Mouse (Mus musculus) forebrain, embryonic 16.5 days (tissue): Measurements from ENCODE around the gene Mypop. TPM values are rescaled to one million over a fixed set of nuclear protein-coding genes. Genes with fewer than 3 reads are reported as not detected.

Experiments
- ATAC-seq: fragments of 200-750 bp; cut with Nextera tagmentation; 2 replicates; pipeline ENCODE4 v1.8.0; 2017; ENCODE audit warnings: mild to moderate bottlenecking, moderate library complexity
- H3K27ac ChIP-seq: fragments of 300-500 bp; sonication (generic); 2 replicates; pipeline ENCODE4 v1.5.1; 2014; ENCODE audit warnings: low read length, control low read depth
- H3K27me3 ChIP-seq: fragments of 300-500 bp; sonication (generic); replicated peaks from 2 replicates; pipeline ENCODE4 v1.6.1; 2014; ENCODE audit warnings: low read length; ENCODE audit not compliant: control insufficient read depth, insufficient read depth
- H3K36me3 ChIP-seq: fragments of 300-500 bp; sonication (generic); 2 replicates; pipeline ENCODE4 v1.6.1; 2014; ENCODE audit not compliant: control insufficient read depth, insufficient read depth
- H3K4me1 ChIP-seq: fragments of 300-500 bp; sonication (generic); replicated peaks from 2 replicates; pipeline ENCODE4 v1.6.1; 2014; ENCODE audit warnings: low read length; ENCODE audit not compliant: control insufficient read depth, insufficient read depth
- H3K4me2 ChIP-seq: fragments of 300-500 bp; sonication (generic); 2 replicates; pipeline ENCODE4 v1.6.1; 2014; ENCODE audit warnings: mild to moderate bottlenecking, low read length, control low read depth
- H3K4me3 ChIP-seq: fragments of 300-500 bp; sonication (generic); replicated peaks from 2 replicates; pipeline ENCODE4 v1.5.1; 2014; ENCODE audit warnings: mild to moderate bottlenecking, low read length, control low read depth
- H3K9ac ChIP-seq: fragments of 300-500 bp; sonication (generic); replicated peaks from 2 replicates; pipeline ENCODE4 v1.6.1; 2014; ENCODE audit warnings: low read depth, low read length, control low read depth
- H3K9me3 ChIP-seq: fragments of 300-500 bp; sonication (generic); 2 replicates; pipeline ENCODE4 v1.6.1; 2016; ENCODE audit warnings: low read length; ENCODE audit not compliant: control insufficient read depth
- WGBS: fragments of 180-500 bp; shearing (Covaris S2); extraction: QIAGEN DNeasy Blood & Tissue Kit; methylation state at CpG from one replicate; pipeline ENCODE4 v1.1.7; 2014; 5-methylcytosine and 5-hydroxymethylcytosine counted together
- polyA plus RNA-seq: library from polyadenylated mRNA; unstranded; fragments of >200 nt; fragmentation: Nextera tagmentation; extraction: Ambion mirVana; gene quantifications from 2 replicates; pipeline ENCODE4 v1.2.1, GENCODE M21; 2015

Mypop gene
- 3.1 and 3.6 TPM in 2 replicates for polyA plus RNA-seq

DNA sequence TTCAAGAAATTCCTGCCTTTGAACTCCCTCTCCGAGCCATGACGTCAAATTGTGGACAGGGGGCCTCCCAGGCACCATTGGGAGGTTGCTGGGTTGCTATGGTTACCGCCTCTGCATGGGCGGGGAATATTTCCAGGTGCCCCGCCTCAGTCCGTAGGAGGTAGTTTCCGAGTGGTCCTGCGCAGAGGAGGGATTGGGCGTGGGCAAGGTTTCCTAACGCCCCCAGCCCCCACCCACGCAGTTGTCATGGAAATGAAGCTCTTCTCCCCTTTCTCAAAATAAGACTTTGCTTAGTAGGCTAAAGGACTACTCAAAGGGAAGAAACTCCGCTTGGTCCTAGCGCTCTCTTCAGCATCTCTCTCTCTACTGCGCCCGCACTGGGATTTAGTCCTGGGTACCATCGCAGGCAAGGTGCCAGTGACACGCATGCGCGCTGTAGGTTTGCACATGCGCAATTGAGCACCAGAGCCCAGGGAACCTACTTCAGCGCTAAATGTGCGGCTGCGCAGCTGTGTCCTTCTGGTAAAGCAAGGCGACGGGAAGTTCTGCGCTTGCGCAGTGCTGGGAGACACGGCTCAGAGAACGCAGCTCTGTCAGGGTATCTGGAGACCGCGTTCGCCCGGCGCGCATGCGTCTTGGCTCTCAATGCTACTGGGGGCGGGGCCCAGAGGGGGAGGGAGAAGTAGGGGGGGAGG, at the start of gene Mypop:
Gene Mypop, plus strand, starts transcription at position 645 of the 695 bp plus-strand sequence.
- Histone ChIP-seq H3K4me1 (peaks cover 35% of the 10 kb centered on the region), H3K27me3 (peaks cover 2% of the 10 kb centered on the region; the same call in 1 of the 2 replicates), H3K36me3 (no peaks in the 10 kb centered on the region), H3K9ac (peak within 1 kb of the TSS; percentile 70), H3K27ac (peak within 1 kb of the TSS; percentile 98), H3K9me3 (no peaks in the 10 kb centered on the region), H3K4me3 (peak within 1 kb of the TSS; percentile 67), H3K4me2 (peak within 1 kb of the TSS; percentile 93)
- ATAC-seq, result peak; percentile 94
- WGBS, result under 1% methylated on average over 36 of the region's 37 CpGs

DNA sequence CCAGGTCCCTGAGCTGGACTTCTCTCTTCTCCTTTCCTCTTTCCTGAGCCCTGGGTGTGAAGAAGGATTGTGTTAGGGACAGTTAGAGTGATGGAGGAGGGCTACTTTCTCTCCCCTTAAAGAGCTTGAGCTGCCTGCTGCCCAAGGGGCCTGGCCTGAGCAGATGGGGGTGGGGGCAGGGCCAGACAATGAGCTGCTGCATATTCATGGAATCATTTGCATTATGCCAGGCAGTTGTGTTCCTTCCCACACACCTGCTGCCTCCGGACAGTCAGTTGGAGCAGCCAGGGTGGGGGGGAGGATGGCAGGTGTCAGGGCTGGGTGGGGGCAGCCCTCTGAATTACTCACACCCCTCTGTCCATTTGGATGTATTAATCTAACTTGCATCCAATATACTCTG, 48.7 kb upstream of the Mypop start:
- Histone ChIP-seq H3K9ac (peak overlapping the region; percentile 17; the same call in 1 of the 2 replicates), H3K4me1 (peaks cover 21% of the 10 kb centered on the region), H3K9me3 (no peaks in the 10 kb centered on the region), H3K4me2 (peak overlapping the region; percentile 23; the same call in 1 of the 2 replicates), H3K27ac (peak overlapping the region; percentile 78), H3K4me3 (no peak overlapping the region), H3K36me3 (peaks cover 13% of the 10 kb centered on the region), H3K27me3 (no peaks in the 10 kb centered on the region)
- WGBS, result 8% methylated on average over 1 of the region's 1 CpGs
- peak; percentile 71 for ATAC-seq

DNA sequence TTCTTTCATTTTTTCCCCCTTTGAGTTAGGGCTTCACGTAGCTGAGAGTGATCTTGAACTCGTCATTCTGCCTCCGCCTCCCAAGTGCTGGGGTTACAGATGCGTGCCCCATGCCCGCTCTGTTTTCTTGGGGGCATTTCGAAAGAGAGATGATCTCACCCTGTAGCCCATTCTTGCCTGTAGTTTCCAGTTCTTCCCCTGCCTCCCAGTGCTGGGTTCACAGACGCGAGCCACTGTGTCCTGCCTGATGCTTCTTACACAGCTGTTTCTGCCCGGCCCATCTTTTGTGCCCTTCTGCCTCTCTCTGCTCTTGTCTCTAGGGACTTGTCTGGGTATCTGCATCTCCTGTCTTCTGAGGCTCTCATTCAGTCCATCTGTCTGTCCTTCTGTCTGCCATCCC, 48.2 kb upstream of the Mypop start:
- Histone ChIP-seq H3K4me1 (peaks cover 21% of the 10 kb centered on the region), H3K27me3 (no peaks in the 10 kb centered on the region), H3K36me3 (peaks cover 15% of the 10 kb centered on the region), H3K4me3 (no peak overlapping the region), H3K9ac (no peak overlapping the region), H3K27ac (peak overlapping the region; percentile 78), H3K4me2 (no peak overlapping the region), H3K9me3 (no peaks in the 10 kb centered on the region)
- WGBS, result 31% methylated on average over 9 of the region's 9 CpGs
- ATAC-seq, result peak; percentile 10; the same call in 1 of the 2 replicates

DNA sequence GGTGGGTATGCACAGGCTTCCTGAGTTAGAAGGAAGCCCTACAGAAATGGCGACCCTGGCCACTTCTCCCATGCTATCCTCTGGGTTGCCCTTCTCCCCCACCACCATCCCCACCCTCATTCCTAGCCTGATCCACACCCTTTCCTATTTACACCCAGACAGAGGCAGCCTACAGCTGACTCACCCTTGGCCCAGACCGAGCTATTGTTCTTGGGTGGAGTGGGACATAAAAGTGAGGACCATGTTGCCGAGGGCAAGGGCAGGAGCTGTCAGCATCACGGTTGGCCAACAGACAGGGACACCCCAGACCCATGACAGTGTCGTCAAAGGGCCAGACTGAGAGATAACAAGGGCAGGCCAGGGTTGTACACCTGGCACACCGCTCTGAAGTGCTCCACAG, 42.9 kb upstream of the Mypop start:
- 56% methylated on average over 6 of the region's 6 CpGs for WGBS
- H3K36me3 ChIP-seq, result peaks cover 22% of the 10 kb centered on the region
- no peak overlapping the region for H3K9ac ChIP-seq

DNA sequence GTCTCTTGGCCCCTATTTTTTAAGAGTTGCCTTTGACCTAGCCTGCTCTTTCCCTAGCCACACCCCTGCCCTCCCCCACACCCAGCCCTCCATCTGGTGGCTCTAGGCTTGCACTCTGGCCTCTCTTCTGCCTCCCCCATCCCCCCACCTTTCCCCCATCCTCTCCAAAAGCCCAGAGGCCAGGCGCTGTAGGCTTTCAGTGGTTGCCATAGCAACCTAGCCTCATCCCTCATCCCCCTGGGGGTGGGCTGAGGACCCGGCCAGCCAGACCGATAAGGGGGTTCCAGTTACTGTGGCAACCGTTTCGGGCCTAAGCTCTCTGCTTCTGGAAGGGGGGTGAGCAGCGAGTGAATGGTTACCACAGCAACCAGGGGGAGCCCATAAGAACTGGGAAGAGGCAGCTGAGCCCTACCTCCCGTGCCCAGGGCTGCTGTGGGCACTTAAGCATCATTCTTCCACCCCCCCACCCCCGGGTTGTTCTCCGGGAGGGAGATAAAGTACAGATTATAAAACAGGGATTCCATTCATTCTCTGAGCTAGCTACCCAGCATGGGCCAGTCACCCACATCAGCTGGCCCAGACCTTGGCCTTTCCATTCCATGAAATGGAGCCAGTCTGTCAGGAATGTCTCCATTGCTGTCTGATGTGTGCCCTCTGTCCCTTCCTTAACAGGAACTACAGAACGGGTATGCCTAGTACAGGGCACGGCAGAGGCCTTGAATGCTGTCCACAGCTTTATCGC, 41.1 kb upstream of the Mypop start:
- 9% methylated on average over 12 of the region's 12 CpGs for WGBS
- Histone ChIP-seq H3K27ac (peak overlapping the region; percentile 84), H3K4me1 (peaks cover 37% of the 10 kb centered on the region), H3K9me3 (no peaks in the 10 kb centered on the region), H3K4me3 (no peak overlapping the region), H3K36me3 (peaks cover 21% of the 10 kb centered on the region), H3K27me3 (no peaks in the 10 kb centered on the region), H3K9ac (peak overlapping the region; percentile 22; the same call in 1 of the 2 replicates), H3K4me2 (peak overlapping the region; percentile 43)
- ATAC-seq, result peak; percentile 87

More for the DNA sequence above, 42.9 kb upstream of the Mypop start:
- peaks cover 40% of the 10 kb centered on the region for H3K4me1 ChIP-seq
- no peaks in the 10 kb centered on the region for H3K27me3 ChIP-seq
- H3K27ac ChIP-seq, result peak overlapping the region; percentile 73
- no peak for ATAC-seq
- H3K9me3 ChIP-seq, result no peaks in the 10 kb centered on the region
- no peak overlapping the region for H3K4me3 ChIP-seq
- H3K4me2 ChIP-seq, result no peak overlapping the region

DNA sequence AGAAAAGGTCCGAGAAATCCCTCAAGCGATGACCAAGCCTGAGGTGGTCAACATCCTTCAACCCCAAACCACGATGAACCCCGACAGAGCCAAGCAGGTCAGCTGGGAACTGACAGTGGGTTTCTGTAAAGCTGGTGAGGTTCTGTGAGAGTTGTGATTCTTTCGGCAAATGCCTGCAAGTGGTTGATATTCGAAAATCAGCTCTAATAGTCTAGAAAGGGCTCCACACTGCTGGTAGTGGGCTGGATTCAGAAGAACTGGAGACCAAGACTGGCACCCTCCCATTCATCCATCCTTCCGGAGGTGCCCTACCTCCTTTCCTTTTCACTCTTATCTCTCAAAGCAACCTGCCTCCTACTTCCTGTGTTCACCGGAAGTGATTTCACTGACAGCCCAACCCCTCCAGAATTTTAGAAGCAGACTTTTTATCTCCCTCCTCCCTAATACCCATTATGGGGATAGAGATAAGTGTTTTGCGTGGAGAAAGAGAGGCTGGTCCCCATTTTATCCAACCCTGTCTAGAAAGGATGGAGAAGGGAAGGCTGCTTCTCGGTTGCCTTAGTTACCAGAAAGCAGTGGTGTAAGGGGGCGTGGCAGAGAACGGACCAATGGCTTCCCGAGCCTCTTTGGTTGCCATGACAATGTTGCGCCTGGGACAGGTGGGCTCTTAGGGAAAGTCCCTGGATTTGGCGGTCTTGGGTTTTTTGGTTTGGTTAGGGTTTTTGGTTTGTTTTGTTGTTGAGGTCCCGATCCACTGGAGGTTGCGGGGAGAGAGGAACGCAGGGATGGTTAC, 40.3 kb upstream of the Mypop start:
- peak; percentile 40; the same call in 1 of the 2 replicates for ATAC-seq
- H3K36me3 ChIP-seq, result peaks cover 20% of the 10 kb centered on the region

DNA sequence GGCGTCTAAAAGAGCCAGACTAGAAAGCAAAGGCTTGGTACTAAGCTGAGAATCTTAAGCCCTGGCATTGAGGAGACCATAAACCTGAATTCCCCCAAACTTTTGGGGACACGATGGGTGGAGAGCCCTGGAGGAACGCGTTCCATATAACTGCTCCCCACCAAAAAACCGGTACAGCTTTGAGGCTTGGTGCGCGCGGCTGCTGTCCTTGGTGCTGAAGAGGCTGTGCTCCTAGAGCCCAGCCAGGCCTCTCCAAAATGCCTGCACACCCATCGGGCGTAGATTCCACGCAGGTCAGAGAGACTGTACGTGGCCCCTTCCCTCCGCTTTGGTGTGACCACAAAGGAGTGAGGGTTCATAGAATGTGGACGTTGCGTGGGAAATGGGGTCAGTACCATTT, 39.6 kb upstream of the Mypop start:
- H3K36me3 ChIP-seq, result peaks cover 20% of the 10 kb centered on the region
- peak overlapping the region; percentile 84 for H3K27ac ChIP-seq

More for the DNA sequence above, 40.3 kb upstream of the Mypop start:
- 14% methylated on average over 18 of the region's 18 CpGs for WGBS
- Histone ChIP-seq H3K27ac (peak overlapping the region; percentile 84), H3K27me3 (no peaks in the 10 kb centered on the region), H3K4me3 (peak overlapping the region; percentile 6), H3K9me3 (no peaks in the 10 kb centered on the region), H3K4me2 (peak overlapping the region; percentile 43), H3K9ac (no peak overlapping the region), H3K4me1 (peaks cover 37% of the 10 kb centered on the region)

DNA sequence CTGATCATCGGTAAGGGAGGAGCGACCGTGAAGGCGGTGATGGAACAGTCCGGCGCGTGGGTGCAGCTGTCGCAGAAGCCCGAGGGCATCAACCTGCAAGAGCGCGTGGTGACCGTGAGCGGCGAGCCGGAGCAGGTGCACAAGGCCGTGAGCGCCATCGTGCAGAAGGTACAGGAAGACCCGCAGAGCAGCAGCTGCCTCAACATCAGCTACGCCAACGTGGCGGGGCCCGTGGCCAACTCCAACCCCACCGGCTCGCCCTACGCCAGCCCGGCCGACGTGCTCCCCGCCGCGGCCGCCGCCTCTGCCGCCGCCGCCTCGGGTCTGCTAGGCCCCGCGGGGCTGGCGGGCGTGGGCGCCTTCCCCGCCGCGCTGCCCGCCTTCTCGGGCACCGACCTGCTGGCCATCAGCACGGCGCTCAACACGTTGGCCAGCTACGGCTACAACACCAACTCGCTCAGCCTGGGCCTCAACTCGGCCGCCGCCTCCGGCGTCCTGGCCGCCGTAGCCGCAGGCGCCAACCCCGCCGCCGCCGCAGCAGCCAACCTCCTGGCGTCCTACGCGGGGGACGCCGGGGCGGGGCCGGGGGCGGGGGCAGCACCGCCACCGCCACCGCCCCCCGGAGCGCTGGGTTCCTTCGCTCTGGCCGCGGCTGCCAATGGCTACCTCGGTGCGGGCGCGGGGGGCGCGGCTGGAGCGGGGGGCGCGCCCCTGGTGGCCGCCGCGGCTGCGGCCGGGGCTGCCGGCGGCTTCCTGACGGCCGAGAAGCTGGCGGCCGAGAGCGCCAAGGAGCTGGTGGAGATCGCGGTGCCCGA, 33.3 kb upstream of the Mypop start:
- peak overlapping the region; percentile 42 for H3K4me3 ChIP-seq
- H3K9ac ChIP-seq, result peak overlapping the region; percentile 56
- H3K27me3 ChIP-seq, result no peaks in the 10 kb centered on the region
- ATAC-seq, result peak; percentile 29
- peak overlapping the region; percentile 66 for H3K4me2 ChIP-seq
- H3K27ac ChIP-seq, result peak overlapping the region; percentile 20; the same call in 1 of the 2 replicates
- peaks cover 29% of the 10 kb centered on the region for H3K4me1 ChIP-seq
- 0 out of 2 replicates have a peak, but pooled peaks cover 4% of the 10 kb centered on the region for H3K36me3 ChIP-seq
- H3K9me3 ChIP-seq, result no peaks in the 10 kb centered on the region
- WGBS, result under 1% methylated on average over 82 of the region's 107 CpGs

More for the DNA sequence above, 39.6 kb upstream of the Mypop start:
- H3K4me2 ChIP-seq, result peak overlapping the region; percentile 43
- H3K4me3 ChIP-seq, result no peak overlapping the region
- no peaks in the 10 kb centered on the region for H3K27me3 ChIP-seq
- ATAC-seq, result no peak
- H3K9ac ChIP-seq, result no peak overlapping the region
- WGBS, result 19% methylated on average over 15 of the region's 15 CpGs
- no peaks in the 10 kb centered on the region for H3K9me3 ChIP-seq
- peaks cover 37% of the 10 kb centered on the region for H3K4me1 ChIP-seq
